Mouse (Mus musculus): ENCODE measurements around the gene Akirin2.

The Akirin2 gene

GRCm38 (mm10) chr4:34584871-34585607, 34.3 kb downstream of the Akirin2 start:
- no peak for DNase-seq

DNA sequence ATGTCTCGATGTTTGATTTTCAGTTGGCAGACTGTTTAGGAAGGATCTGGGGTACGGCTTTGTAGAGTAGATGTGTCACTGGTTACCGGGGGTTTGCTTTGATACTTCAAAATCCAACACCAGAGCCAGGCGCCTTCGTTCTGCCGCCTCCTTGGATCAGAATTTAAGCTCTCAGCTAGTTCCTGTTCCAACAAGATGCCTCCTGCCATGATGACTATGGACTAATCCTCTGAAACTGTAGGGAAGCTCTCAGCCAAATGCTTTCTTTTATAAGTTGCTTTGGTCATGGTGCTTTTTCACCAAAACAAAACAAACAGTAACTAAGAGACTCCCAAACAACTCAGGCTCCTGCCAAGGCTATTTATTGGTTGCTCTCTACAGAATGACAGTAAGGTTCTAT, 52.4 kb downstream of the Akirin2 start:
- DNase-seq, result no peak

- no peak for DNase-seq
Observed at GRCm38 (mm10) chr4:34606658-34607057, 55.9 kb downstream of the Akirin2 start.

GRCm38 (mm10) chr4:34613571-34614145, 62.9 kb downstream of the Akirin2 start:
- DNase-seq, result peak; percentile 46

DNA sequence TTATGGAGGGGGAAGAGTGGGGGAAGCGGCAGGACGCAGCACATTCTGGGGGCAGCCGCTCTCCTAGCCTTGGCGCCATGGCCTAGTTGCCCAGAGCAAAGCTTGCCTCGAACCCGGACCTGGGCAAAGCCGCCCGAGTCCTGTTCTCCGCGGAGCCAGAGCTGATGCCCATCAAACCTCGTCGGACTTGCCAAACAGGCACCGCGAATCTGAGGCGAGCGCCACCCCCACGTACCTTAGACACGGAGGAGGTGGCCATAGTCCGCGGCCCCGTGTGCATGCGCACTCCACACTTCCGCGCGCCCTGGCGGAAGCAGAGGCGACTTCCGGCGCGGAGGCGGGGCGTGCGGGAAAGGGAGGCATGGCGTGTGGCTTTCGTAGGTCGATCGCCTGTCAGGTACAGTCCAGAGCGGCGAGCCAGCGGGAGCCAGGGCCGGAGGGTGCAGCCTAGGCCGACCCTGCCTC, 63.9 kb downstream of the Akirin2 start, which contains the start of the genes Orc3 and Rars2:
Gene Orc3 (minus strand): TSS at position 315 of the 465 bp plus-strand sequence.
Gene Rars2 (plus strand): TSS at position 328 of the 465 bp plus-strand sequence.
- peak; percentile 92 for DNase-seq

GRCm38 (mm10) chr4:34615303-34615702, 64.6 kb downstream of the Akirin2 start:
- peak; percentile 16 for DNase-seq

- DNase-seq, result peak; percentile 10
Observed at GRCm38 (mm10) chr4:34616146-34616545, 65.4 kb downstream of the Akirin2 start.

All from kidney, adult 11 months (tissue).